8 mouse cellular contexts compared by ENCODE assay signal in genomic region chr2:62646671-62647289, GRCm38 (mm10). TPM values are rescaled to one million over a fixed set of nuclear protein-coding genes. Genes with fewer than 3 reads are reported as not detected.
A peak's percentile ranks its signal among the peaks of the same experiment; 100 is the strongest.
DNase-seq lines count a peak whose midpoint lies in the region; ATAC-seq and TF ChIP-seq lines count a peak whose summit lies in the region.

No protein-coding gene starts in this region.

- peak overlapping the region; percentile 71 for H3K4me2 ChIP-seq in embryonic facial prominence, embryonic 14.5 days (ENCODE audit: low read depth, low read length)
- peak overlapping the region; percentile 94 for H3K4me2 ChIP-seq in hindbrain, embryonic 16.5 days (ENCODE audit: low read length)
- peak overlapping the region; percentile 72 for H3K4me2 ChIP-seq in midbrain, embryonic 12.5 days (replicated peaks)

- peak overlapping the region; percentile 74 for H3K4me3 ChIP-seq in heart, adult 2 months
- H3K4me3 ChIP-seq in embryonic facial prominence, embryonic 14.5 days (ENCODE audit: low read depth, low read length), result peak overlapping the region; percentile 49
- H3K4me3 ChIP-seq in hindbrain, embryonic 16.5 days (ENCODE audit: low read length), result peak overlapping the region; percentile 53
- H3K4me3 ChIP-seq in midbrain, embryonic 12.5 days, result peak overlapping the region; percentile 49

- peaks cover 1% of the 10 kb centered on the region; the same call in 1 of the 2 replicates for H3K79me2 ChIP-seq in heart, adult 2 months (replicated peaks; ENCODE audit: control insufficient read depth, insufficient read depth, low read length)

- TF ChIP-seq EP300 in heart, adult 2 months (IDR thresholded peaks at IDR 0.05; ENCODE audit: insufficient read depth, low read depth, low read length), result no peak

- TF ChIP-seq POLR2A in heart, adult 2 months (IDR thresholded peaks at IDR 0.05; ENCODE audit: insufficient read depth, low read depth, low read length), result no peak

- no peak for DNase-seq in heart, adult 2 months
- no peak for DNase-seq in heart, adult 8-10 months (ENCODE audit: low spot score)
- DNase-seq in embryonic facial prominence, embryonic 14.5 days (ENCODE audit: low spot score), result no peak
- DNase-seq in urinary bladder, adult 18-20 months (ENCODE audit: low spot score in 2 of 2), result no peak
- no peak for DNase-seq in cerebellum, adult 11 months
- DNase-seq in embryo, embryonic 10.5 days (ENCODE audit: low spot score), result no peak

- no peak overlapping the region for H3K9ac ChIP-seq in heart, adult 2 months (ENCODE audit: low read depth, low read length)
- H3K9ac ChIP-seq in embryonic facial prominence, embryonic 14.5 days (ENCODE audit: low read depth, low read length), result peak overlapping the region; percentile 66; the same call in 1 of the 2 replicates
- H3K9ac ChIP-seq in hindbrain, embryonic 16.5 days (ENCODE audit: low read depth, low read length), result no peak overlapping the region
- no peak overlapping the region for H3K9ac ChIP-seq in midbrain, embryonic 12.5 days (replicated peaks)

- H3K27me3 ChIP-seq in heart, adult 2 months (ENCODE audit: control insufficient read depth, insufficient read depth, low read length), result no peaks in the 10 kb centered on the region
- peaks cover 3% of the 10 kb centered on the region; the same call in 1 of the 2 replicates for H3K27me3 ChIP-seq in embryonic facial prominence, embryonic 14.5 days (replicated peaks; ENCODE audit: control insufficient read depth, insufficient read depth, low read length)
- H3K27me3 ChIP-seq in hindbrain, embryonic 16.5 days (replicated peaks; ENCODE audit: control insufficient read depth, insufficient read depth, low read length), result peaks cover 3% of the 10 kb centered on the region; the same call in 1 of the 2 replicates
- peaks cover 13% of the 10 kb centered on the region for H3K27me3 ChIP-seq in midbrain, embryonic 12.5 days

- H3K4me1 ChIP-seq in heart, adult 2 months (ENCODE audit: control insufficient read depth, insufficient read depth, low read length), result peaks cover 5% of the 10 kb centered on the region
- H3K4me1 ChIP-seq in embryonic facial prominence, embryonic 14.5 days (ENCODE audit: control insufficient read depth, insufficient read depth, low read length), result peaks cover 8% of the 10 kb centered on the region; the same call in 1 of the 2 replicates
- H3K4me1 ChIP-seq in hindbrain, embryonic 16.5 days (ENCODE audit: control insufficient read depth, insufficient read depth, low read depth, low read length), result peaks cover 14% of the 10 kb centered on the region
- H3K4me1 ChIP-seq in midbrain, embryonic 12.5 days, result peaks cover 15% of the 10 kb centered on the region

- TF ChIP-seq CTCF in heart, adult 2 months (IDR thresholded peaks at IDR 0.05), result 0 out of 2 replicates have a peak, but pooled peaks have one; percentile 22

- WGBS in heart, adult 2 months, result 36% methylated on average over 6 of the region's 6 CpGs
- WGBS in embryonic facial prominence, embryonic 14.5 days, result 24% methylated on average over 6 of the region's 6 CpGs
- WGBS in hindbrain, embryonic 16.5 days, result 9% methylated on average over 6 of the region's 6 CpGs
- 22% methylated on average over 6 of the region's 6 CpGs for WGBS in midbrain, embryonic 12.5 days

- H3K36me3 ChIP-seq in heart, adult 2 months (ENCODE audit: control insufficient read depth, insufficient read depth, low read length), result peaks cover 6% of the 10 kb centered on the region
- H3K36me3 ChIP-seq in embryonic facial prominence, embryonic 14.5 days (ENCODE audit: control insufficient read depth, insufficient read depth, low read length), result no peaks in the 10 kb centered on the region
- no peaks in the 10 kb centered on the region for H3K36me3 ChIP-seq in hindbrain, embryonic 16.5 days (ENCODE audit: control insufficient read depth, insufficient read depth, low read length)
- no peaks in the 10 kb centered on the region for H3K36me3 ChIP-seq in midbrain, embryonic 12.5 days

- intact Hi-C loops in heart, adult 2 months (cut with DNase I), result no loop called here

- ATAC-seq in embryonic facial prominence, embryonic 14.5 days (ENCODE audit: low read depth), result no peak
- peak; percentile 60 for ATAC-seq in hindbrain, embryonic 16.5 days
- ATAC-seq in midbrain, embryonic 12.5 days (ENCODE audit: low FRiP score, low read depth), result 0 out of 2 replicates have a peak, but pooled peaks have one; percentile 6

- H3K9me3 ChIP-seq in embryonic facial prominence, embryonic 14.5 days (ENCODE audit: control insufficient read depth, low read length), result no peaks in the 10 kb centered on the region
- H3K9me3 ChIP-seq in hindbrain, embryonic 16.5 days (ENCODE audit: control insufficient read depth, low read length), result no peaks in the 10 kb centered on the region
- H3K9me3 ChIP-seq in midbrain, embryonic 12.5 days, result no peaks in the 10 kb centered on the region

- peak overlapping the region; percentile 92 for H3K27ac ChIP-seq in heart, adult 2 months
- H3K27ac ChIP-seq in embryonic facial prominence, embryonic 14.5 days (replicated peaks; ENCODE audit: low read depth, low read length), result no peak overlapping the region
- H3K27ac ChIP-seq in hindbrain, embryonic 16.5 days (ENCODE audit: low read depth, low read length), result no peak overlapping the region
- H3K27ac ChIP-seq in midbrain, embryonic 12.5 days (replicated peaks), result no peak overlapping the region

RNA-seq across cellular contexts. Expression of gene Ifih1, which starts 0.7 kb away (rescaled TPM):
- 1 to 10 TPM; 5.8 to 8.0 TPM for total RNA-seq in heart, adult 2 months (2021)
- 2.5 and 2.9 TPM in 2 replicates for polyA plus RNA-seq in heart, adult 2 months (2012; rRNA removed)
- total RNA-seq in heart, adult 8-10 months (2022), result 1 to 10 TPM; 4.7 to 8.1 (median 6.3) TPM
- polyA plus RNA-seq in embryonic facial prominence, embryonic 14.5 days (2014; fragmentation: Nextera tagmentation; extraction: Ambion mirVana), result 2.9 and 3.4 TPM in 2 replicates
- polyA plus RNA-seq in hindbrain, embryonic 16.5 days (2015; fragmentation: Nextera tagmentation; extraction: Ambion mirVana), result 1.3 and 1.5 TPM in 2 replicates
- 0.97 and 1.2 TPM in 2 replicates for polyA plus RNA-seq in midbrain, embryonic 12.5 days (2016; fragmentation: Nextera tagmentation; extraction: Ambion mirVana)

RNA-seq across cellular contexts. Expression of gene Gca, which starts 17.3 kb away (rescaled TPM):
- total RNA-seq in heart, adult 2 months (2021), result 10 to 100 TPM; 22.8 to 26.2 TPM
- polyA plus RNA-seq in heart, adult 2 months (2012; rRNA removed), result 12.9 and 17.8 TPM in 2 replicates
- 10 to 100 TPM; 19.5 to 37.3 (median 27.3) TPM for total RNA-seq in heart, adult 8-10 months (2022)
- 2.1 and 3.2 TPM in 2 replicates for polyA plus RNA-seq in embryonic facial prominence, embryonic 14.5 days (2014; fragmentation: Nextera tagmentation; extraction: Ambion mirVana)
- 4.4 and 4.9 TPM in 2 replicates for polyA plus RNA-seq in hindbrain, embryonic 16.5 days (2015; fragmentation: Nextera tagmentation; extraction: Ambion mirVana)
- 2.8 and 3.6 TPM in 2 replicates for polyA plus RNA-seq in midbrain, embryonic 12.5 days (2016; fragmentation: Nextera tagmentation; extraction: Ambion mirVana)
